Mouse (Mus musculus): ENCODE measurements around the gene Gpkow.

DNA sequence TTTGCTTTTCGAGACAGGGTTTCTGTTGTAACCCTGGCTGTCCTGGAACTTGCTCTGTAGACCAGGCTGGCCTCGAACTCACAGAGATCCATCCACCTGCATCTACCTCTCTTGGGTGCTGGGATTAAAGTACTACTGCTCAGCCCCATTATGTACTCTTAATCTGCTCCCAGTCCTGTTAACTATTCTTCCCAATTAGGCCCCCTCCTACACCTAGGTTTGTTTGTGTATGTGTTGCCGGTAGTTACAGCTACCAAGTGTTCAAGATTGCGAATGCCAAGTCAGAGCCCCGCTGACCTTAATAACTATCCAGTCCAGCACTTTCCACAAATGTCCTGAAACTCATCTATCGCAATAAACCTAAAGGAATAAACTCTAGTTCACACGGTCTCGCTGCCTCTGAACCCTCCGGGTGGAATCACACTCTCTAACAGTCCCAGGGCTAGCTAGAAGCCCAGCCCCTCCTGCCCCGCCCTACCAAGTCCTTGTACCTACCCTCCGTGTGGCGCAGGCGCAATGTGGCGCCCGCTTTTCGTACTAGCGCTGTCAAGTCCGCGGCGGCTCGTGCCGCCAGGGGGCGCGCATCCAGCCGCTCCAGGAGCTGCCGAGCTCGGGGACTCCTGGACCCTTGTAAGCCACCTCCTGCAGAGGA, 17.4 kb upstream of the Gpkow start:
- peak in 2 of 3 experiments; percentile 82 to 95; a peak in 4 of 6 replicates for TF ChIP-seq CTCF (IDR thresholded peaks at IDR 0.05 in 2 of 3, conservative IDR thresholded peaks at IDR 0.05 in 1 of 3; ENCODE audit: control insufficient read depth in 1 of 3, insufficient read depth in 1 of 3, low read depth in 2 of 3, low read length in 3 of 3, poor library complexity in 1 of 3, severe bottlenecking in 1 of 3)
- 0 out of 2 replicates have a peak, but pooled peaks have one; percentile 24 for TF ChIP-seq CHD1 (IDR thresholded peaks at IDR 0.05; ENCODE audit: low read depth, low read length)

Data from MEL (cell line).